Comparison of ENCODE assay signal across 8 mouse cellular contexts in the genomic region with DNA sequence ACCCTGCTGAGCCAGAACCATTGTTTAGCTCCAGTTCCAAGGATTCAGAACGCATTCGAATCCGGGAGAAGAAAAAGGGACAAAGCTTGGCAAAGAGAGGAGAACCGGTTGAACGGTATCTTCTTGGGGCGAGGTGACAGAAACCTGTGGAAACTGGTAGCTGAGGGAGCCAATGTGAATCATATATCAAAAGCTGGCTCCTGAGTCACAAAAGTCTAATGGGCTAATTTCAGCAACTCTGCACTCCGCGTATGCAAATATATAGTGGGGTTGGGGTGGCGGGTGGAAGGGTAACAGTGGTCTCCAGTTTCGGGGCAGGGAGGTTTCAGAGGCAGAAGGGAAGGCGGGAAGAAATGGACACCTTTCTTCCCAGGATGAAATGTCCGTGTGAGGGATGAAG. TPM values are rescaled to one million over a fixed set of nuclear protein-coding genes. Genes with fewer than 3 reads are reported as not detected.
DNase-seq lines count a peak whose midpoint lies in the region; ATAC-seq and TF ChIP-seq lines count a peak whose summit lies in the region.

No protein-coding gene starts in this region.

- intact Hi-C loops in left cerebral cortex, adult 2 months (cut with DNase I) = loop anchor here (5.0 kb wide), 3 partner anchors 86 to 236 kb away; a partner anchor contains a TSS

- ATAC-seq in embryonic facial prominence, embryonic 13.5 days (ENCODE audit: insufficient number of reproducible peaks, insufficient read depth, low FRiP score, low TSS enrichment, low read depth) = no peak
- peak; percentile 14; the same call in 1 of the 2 replicates for ATAC-seq in intestine, embryonic 16.5 days
- ATAC-seq in neural tube, embryonic 14.5 days (ENCODE audit: low read depth) = peak; percentile 15; the same call in 1 of the 2 replicates

- no peaks in the 10 kb centered on the region for H3K9me3 ChIP-seq in embryonic facial prominence, embryonic 13.5 days
- H3K9me3 ChIP-seq in intestine, embryonic 16.5 days (ENCODE audit: control insufficient read depth, low read length) = no peaks in the 10 kb centered on the region
- H3K9me3 ChIP-seq in neural tube, embryonic 14.5 days (ENCODE audit: control insufficient read depth, low read length) = no peaks in the 10 kb centered on the region

- peak overlapping the region; percentile 73 for H3K4me2 ChIP-seq in embryonic facial prominence, embryonic 13.5 days
- H3K4me2 ChIP-seq in intestine, embryonic 16.5 days (ENCODE audit: low read depth, low read length) = peak overlapping the region; percentile 82
- peak overlapping the region; percentile 82 for H3K4me2 ChIP-seq in neural tube, embryonic 14.5 days (ENCODE audit: low read depth, low read length)

- H3K4me3 ChIP-seq in left cerebral cortex, adult 2 months = peak overlapping the region; percentile 51
- H3K4me3 ChIP-seq in embryonic facial prominence, embryonic 13.5 days = peak overlapping the region; percentile 45
- peak overlapping the region; percentile 58 for H3K4me3 ChIP-seq in intestine, embryonic 16.5 days (ENCODE audit: low read length)
- H3K4me3 ChIP-seq in neural tube, embryonic 14.5 days (ENCODE audit: low read depth, low read length) = peak overlapping the region; percentile 39

- H3K27me3 ChIP-seq in embryonic facial prominence, embryonic 13.5 days = peaks cover 68% of the 10 kb centered on the region
- no peaks in the 10 kb centered on the region; the same call in 1 of the 2 replicates for H3K27me3 ChIP-seq in intestine, embryonic 16.5 days (replicated peaks; ENCODE audit: control insufficient read depth, insufficient read depth, low read length)
- peaks cover 17% of the 10 kb centered on the region for H3K27me3 ChIP-seq in neural tube, embryonic 14.5 days (ENCODE audit: control insufficient read depth, insufficient read depth, low read length)

- no peak for TF ChIP-seq CTCF in left cerebral cortex, adult 2 months (IDR thresholded peaks at IDR 0.05)

- peaks cover 62% of the 10 kb centered on the region for H3K4me1 ChIP-seq in embryonic facial prominence, embryonic 13.5 days
- peaks cover 31% of the 10 kb centered on the region for H3K4me1 ChIP-seq in intestine, embryonic 16.5 days (ENCODE audit: control insufficient read depth, insufficient read depth, low read length)
- peaks cover 8% of the 10 kb centered on the region for H3K4me1 ChIP-seq in neural tube, embryonic 14.5 days (ENCODE audit: control insufficient read depth, insufficient read depth, low read length)

- no peaks in the 10 kb centered on the region for H3K36me3 ChIP-seq in embryonic facial prominence, embryonic 13.5 days
- no peaks in the 10 kb centered on the region for H3K36me3 ChIP-seq in intestine, embryonic 16.5 days (ENCODE audit: control insufficient read depth, insufficient read depth, low read length)
- no peaks in the 10 kb centered on the region for H3K36me3 ChIP-seq in neural tube, embryonic 14.5 days (ENCODE audit: control insufficient read depth, insufficient read depth, low read length)

- H3K27ac ChIP-seq in left cerebral cortex, adult 2 months = no peak overlapping the region; the same call in 1 of the 2 replicates
- peak overlapping the region; percentile 60; the same call in 1 of the 2 replicates for H3K27ac ChIP-seq in embryonic facial prominence, embryonic 13.5 days
- H3K27ac ChIP-seq in intestine, embryonic 16.5 days (ENCODE audit: low read length) = peak overlapping the region; percentile 29; the same call in 1 of the 2 replicates
- no peak overlapping the region for H3K27ac ChIP-seq in neural tube, embryonic 14.5 days (ENCODE audit: low read depth, low read length)

- no peak for DNase-seq in left cerebral cortex, adult 2 months (ENCODE audit: extremely low spot score in 1 of 2, low spot score in 2 of 2)
- DNase-seq in left cerebral cortex, adult 8-10 months (ENCODE audit: low spot score in 2 of 2) = no peak
- no peak for DNase-seq in yolk sac, embryonic 10.5 days (ENCODE audit: low spot score)
- no peak for DNase-seq in urinary bladder, adult 2 months (ENCODE audit: low spot score)
- DNase-seq in right cerebral cortex, postnatal 14 days = no peak

- peak overlapping the region; percentile 67 for H3K9ac ChIP-seq in embryonic facial prominence, embryonic 13.5 days
- peak overlapping the region; percentile 69 for H3K9ac ChIP-seq in intestine, embryonic 16.5 days (ENCODE audit: low read depth, low read length)
- H3K9ac ChIP-seq in neural tube, embryonic 14.5 days (replicated peaks; ENCODE audit: low read depth, low read length) = 0 out of 2 replicates have a peak overlapping the region, but pooled peaks have one; percentile 34

- WGBS in embryonic facial prominence, embryonic 13.5 days = 4% methylated on average over 12 of the region's 12 CpGs
- WGBS in intestine, embryonic 16.5 days = 16% methylated on average over 12 of the region's 12 CpGs
- WGBS in neural tube, embryonic 14.5 days = 3% methylated on average over 12 of the region's 12 CpGs

RNA-seq across cellular contexts. Expression of a gene that starts 48.7 kb away (rescaled TPM):
- total RNA-seq in left cerebral cortex, adult 2 months (2021) = under 1 TPM in 1 of 2 experiments, not detected in 1; 0.14 TPM
- under 1 TPM in 3 of 4 experiments, not detected in 1; 0.15 to 0.39 (median 0.21) TPM for total RNA-seq in left cerebral cortex, adult 8-10 months (2022)
- not detected in 2 replicates for polyA plus RNA-seq in embryonic facial prominence, embryonic 13.5 days (2015; fragmentation: Nextera tagmentation; extraction: Ambion mirVana)
- 0.07 and 0.10 TPM in 2 replicates for polyA plus RNA-seq in intestine, embryonic 16.5 days (2015; fragmentation: Nextera tagmentation; extraction: Ambion mirVana)
- polyA plus RNA-seq in neural tube, embryonic 14.5 days (2014; fragmentation: Nextera tagmentation; extraction: Ambion mirVana) = not detected in 2 replicates
- polyA plus RNA-seq in urinary bladder, adult 2 months (2012; rRNA removed) = 0.03 TPM in 1 of 2 replicates, not detected in the other

Comparison
In these comparisons a context has a peak if more than half of its experiments do, and no peak if none do; other contexts are left out.
1. H3K27ac ChIP-seq: peak in embryonic facial prominence, embryonic 13.5 days (single experiment) and intestine, embryonic 16.5 days (single experiment); none in left cerebral cortex, adult 2 months (single experiment) and neural tube, embryonic 14.5 days (single experiment).
2. Peak in every context shown above with its lines, with median percentiles within 50 percentile points of each other: H3K4me3 ChIP-seq, H3K4me2 ChIP-seq and H3K9ac ChIP-seq.